ENCODE assay signal across 8 mouse cellular contexts in the genomic region with DNA sequence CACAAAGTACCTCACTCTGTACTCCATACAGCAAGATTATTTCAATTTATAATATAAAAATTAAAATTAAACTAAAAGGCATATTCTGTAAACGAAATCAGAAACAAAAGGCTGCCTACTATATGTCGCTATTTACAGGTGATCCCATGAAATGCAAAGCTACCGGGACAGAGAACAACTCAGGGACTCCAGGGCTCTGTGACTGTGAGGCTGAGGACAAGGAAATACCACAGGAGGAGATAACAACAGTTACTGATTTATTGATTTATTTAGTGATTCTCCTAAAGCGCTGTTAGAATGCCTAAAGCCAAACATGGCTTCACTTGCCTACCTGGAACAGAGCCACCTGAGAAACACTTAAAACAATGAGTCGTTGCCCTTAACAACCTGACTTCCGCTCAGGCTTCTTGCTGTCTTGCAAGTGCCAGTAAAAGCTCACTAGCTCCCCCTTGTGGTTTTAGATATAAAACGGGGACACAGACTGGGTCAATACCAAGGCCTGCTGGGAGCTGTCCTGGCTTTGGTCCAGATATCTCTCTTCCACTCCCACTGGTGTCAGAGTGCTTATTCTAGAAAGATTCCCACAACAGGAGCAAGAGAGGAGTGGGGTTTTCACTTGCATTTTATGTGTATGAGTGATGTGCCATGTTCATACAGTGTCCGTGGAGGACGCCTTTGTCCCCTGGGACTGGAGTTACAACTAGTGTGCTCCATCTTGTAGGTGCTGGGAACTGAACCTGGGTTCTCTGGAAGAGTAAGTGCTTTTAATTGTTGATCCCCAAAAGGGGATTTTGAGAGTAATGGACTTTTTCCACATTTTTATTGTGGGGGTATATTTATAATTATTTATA. TPM values are rescaled to one million over a fixed set of nuclear protein-coding genes. Genes with fewer than 3 reads are reported as not detected.
A peak's percentile ranks its signal among the peaks of the same experiment; 100 is the strongest.
DNase-seq lines count a peak whose midpoint lies in the region; ATAC-seq lines count a peak whose summit lies in the region.

No protein-coding gene starts in this region.

- no peaks in the 10 kb centered on the region for H3K9me3 ChIP-seq in hindbrain, embryonic 16.5 days (ENCODE audit: control insufficient read depth, low read length)

- no peak overlapping the region for H3K27ac ChIP-seq in hindbrain, embryonic 16.5 days (ENCODE audit: low read depth, low read length)

- no peaks in the 10 kb centered on the region for H3K36me3 ChIP-seq in hindbrain, embryonic 16.5 days (ENCODE audit: control insufficient read depth, insufficient read depth, low read length)

- H3K9ac ChIP-seq in hindbrain, embryonic 16.5 days (ENCODE audit: low read depth, low read length), result no peak overlapping the region

- no peak overlapping the region; the same call in 1 of the 2 replicates for H3K4me2 ChIP-seq in hindbrain, embryonic 16.5 days (ENCODE audit: low read length)

- H3K27me3 ChIP-seq in hindbrain, embryonic 16.5 days (replicated peaks; ENCODE audit: control insufficient read depth, insufficient read depth, low read length), result no peaks in the 10 kb centered on the region

- peaks cover 4% of the 10 kb centered on the region; the same call in 1 of the 2 replicates for H3K4me1 ChIP-seq in hindbrain, embryonic 16.5 days (ENCODE audit: control insufficient read depth, insufficient read depth, low read depth, low read length)

- ATAC-seq in hindbrain, embryonic 16.5 days, result peak; percentile 86

- WGBS in hindbrain, embryonic 16.5 days, result 36% methylated on average over 9 of the region's 9 CpGs

- peak; percentile 83 for DNase-seq in T-cell, adult 2 months (ENCODE audit: low spot score)
- peak; percentile 85 for DNase-seq in cerebellum, adult 9-10 months
- DNase-seq in frontal cortex, postnatal 25 days (ENCODE audit: low spot score in 2 of 2), result peak; percentile 14 to 48
- peak; percentile 21 to 31 for DNase-seq in layer of hippocampus, postnatal 25 days (ENCODE audit: extremely low spot score in 1 of 2, low spot score in 1 of 2)
- peak; percentile 92 for DNase-seq in lung, postnatal 25 days (ENCODE audit: low spot score)
- peak; percentile 61 for DNase-seq in right cerebral cortex, adult 18-20 months
- peak; percentile 77 for DNase-seq in yolk sac, embryonic 10.5 days (ENCODE audit: low spot score)

- H3K4me3 ChIP-seq in hindbrain, embryonic 16.5 days (ENCODE audit: low read length), result no peak overlapping the region

RNA-seq across cellular contexts. Expression of a gene that starts 27.5 kb away (rescaled TPM):
- 141 and 142 TPM in 2 replicates for polyA plus RNA-seq in hindbrain, embryonic 16.5 days (2015; fragmentation: Nextera tagmentation; extraction: Ambion mirVana)
- 10 to 100 TPM; 71.3 to 78.6 TPM for total RNA-seq in layer of hippocampus, postnatal 25 days (2021)

RNA-seq across cellular contexts. Expression of a gene that starts 30.9 kb away (rescaled TPM):
- 3.9 and 6.0 TPM in 2 replicates for polyA plus RNA-seq in hindbrain, embryonic 16.5 days (2015; fragmentation: Nextera tagmentation; extraction: Ambion mirVana)
- total RNA-seq in layer of hippocampus, postnatal 25 days (2021), result 10 to 100 TPM in 1 of 2 experiments, 1 to 10 TPM in 1; 8.4 to 11.0 TPM

RNA-seq across cellular contexts. Expression of a gene that starts 32.5 kb away (rescaled TPM):
- 7.4 and 10.2 TPM in 2 replicates for polyA plus RNA-seq in hindbrain, embryonic 16.5 days (2015; fragmentation: Nextera tagmentation; extraction: Ambion mirVana)
- 1 to 10 TPM; 3.1 to 4.0 TPM for total RNA-seq in layer of hippocampus, postnatal 25 days (2021)

Comparison
In these comparisons a context has a peak if more than half of its experiments do, and no peak if none do; other contexts are left out.
1. DNase-seq: peak in every context shown above with its lines; median percentile 92 in lung, postnatal 25 days; 85 in cerebellum, adult 9-10 months; 83 in T-cell, adult 2 months; 77 in yolk sac, embryonic 10.5 days; 61 in right cerebral cortex, adult 18-20 months; 31 in frontal cortex, postnatal 25 days; 26 in layer of hippocampus, postnatal 25 days.